Mouse (Mus musculus) ES-E14 (cell line): ENCODE measurements around the gene Nfkbid.

ENCODE experiments used
- CHD2 ChIP-seq: IDR thresholded peaks from 2 replicates; pipeline ENCODE4 v1.6.1; 2014; ENCODE audit warnings: mild to moderate bottlenecking, low read depth, low read length, inconsistent platforms
- MAFK ChIP-seq: IDR thresholded peaks from 2 replicates; pipeline ENCODE4 v1.6.1; 2014; ENCODE audit warnings: mild to moderate bottlenecking, low read depth, low read length, inconsistent platforms; ENCODE audit not compliant: insufficient read depth

GRCm38 (mm10) chr7:30420673-30421072, 859 bp upstream of the Nfkbid start:
- TF ChIP-seq CHD2 (no peak), MAFK (no peak)
